Mouse (Mus musculus) testis, postnatal 14 days (tissue): ENCODE measurements around the gene Rap1gap2.
"Not testable (repeated sequence)": the region's sequence is repeated elsewhere in the genome, so short reads cannot be mapped to it uniquely, and the experiment has no call there.

Source experiments
- DNase-seq: peaks from one replicate; pipeline ENCODE4 v3.0.0; 2021; ENCODE audit warnings: low spot score

Gene Rap1gap2

GRCm38 (mm10) chr11:74621974-74622669 lies 11.4 kb upstream of the Rap1gap2 start:
- DNase-seq: no peak

- DNase-seq: no peak
These were observed 9.2 kb upstream of the Rap1gap2 start for GRCm38 (mm10) chr11:74619956-74620300.

GRCm38 (mm10) chr11:74619201-74619955 lies 8.7 kb upstream of the Rap1gap2 start, which contains the start of gene Ccdc92b:
Gene Ccdc92b, plus strand, starts transcription at chr11:74619605.
- peak; percentile 78 for DNase-seq

GRCm38 (mm10) chr11:74615571-74615970 lies 4.9 kb upstream of the Rap1gap2 start:
- DNase-seq: no peak

GRCm38 (mm10) chr11:74613428-74613827 lies 2.7 kb upstream of the Rap1gap2 start:
- DNase-seq: no peak

GRCm38 (mm10) chr11:74611437-74611836 lies 722 bp upstream of the Rap1gap2 start:
- DNase-seq: no peak

- DNase-seq: no peak
These were observed 647 bp downstream of the Rap1gap2 start for GRCm38 (mm10) chr11:74610068-74610467.

- no peak for DNase-seq
These were observed 8.4 kb downstream of the Rap1gap2 start for GRCm38 (mm10) chr11:74602286-74602685.

- no peak for DNase-seq
These were observed 12.8 kb downstream of the Rap1gap2 start for GRCm38 (mm10) chr11:74597990-74598337.

GRCm38 (mm10) chr11:74597283-74597989 lies 13.3 kb downstream of the Rap1gap2 start:
- no peak for DNase-seq

GRCm38 (mm10) chr11:74592246-74592645 lies 18.5 kb downstream of the Rap1gap2 start:
- no peak for DNase-seq

- DNase-seq: no peak
These were observed 20.0 kb downstream of the Rap1gap2 start for GRCm38 (mm10) chr11:74590691-74591090.

- DNase-seq: no peak
These were observed 20.5 kb downstream of the Rap1gap2 start for GRCm38 (mm10) chr11:74590239-74590596.

- no peak for DNase-seq
These were observed 21.1 kb downstream of the Rap1gap2 start for GRCm38 (mm10) chr11:74589401-74590238.

- no peak for DNase-seq
These were observed 24.3 kb downstream of the Rap1gap2 start for GRCm38 (mm10) chr11:74586401-74586800.

- DNase-seq: no peak
These were observed 25.6 kb downstream of the Rap1gap2 start for GRCm38 (mm10) chr11:74584946-74585723.

- DNase-seq: no peak
These were observed 26.8 kb downstream of the Rap1gap2 start for GRCm38 (mm10) chr11:74583824-74584349.

- DNase-seq: no peak
These were observed 28.3 kb downstream of the Rap1gap2 start for GRCm38 (mm10) chr11:74582464-74582863.

GRCm38 (mm10) chr11:74581333-74581732 lies 29.4 kb downstream of the Rap1gap2 start:
- not testable (repeated sequence) for DNase-seq

- no peak for DNase-seq
These were observed 33.6 kb downstream of the Rap1gap2 start for GRCm38 (mm10) chr11:74577068-74577467.

- DNase-seq: no peak
These were observed 34.8 kb downstream of the Rap1gap2 start for GRCm38 (mm10) chr11:74575940-74576339.
